Mouse (Mus musculus) right cerebral cortex, postnatal 25 days (tissue): ENCODE data around the gene Prg4.

Experiments
- DNase-seq: peaks from one replicate; pipeline ENCODE4 v3.0.0; 2022

Prg4 gene

DNA sequence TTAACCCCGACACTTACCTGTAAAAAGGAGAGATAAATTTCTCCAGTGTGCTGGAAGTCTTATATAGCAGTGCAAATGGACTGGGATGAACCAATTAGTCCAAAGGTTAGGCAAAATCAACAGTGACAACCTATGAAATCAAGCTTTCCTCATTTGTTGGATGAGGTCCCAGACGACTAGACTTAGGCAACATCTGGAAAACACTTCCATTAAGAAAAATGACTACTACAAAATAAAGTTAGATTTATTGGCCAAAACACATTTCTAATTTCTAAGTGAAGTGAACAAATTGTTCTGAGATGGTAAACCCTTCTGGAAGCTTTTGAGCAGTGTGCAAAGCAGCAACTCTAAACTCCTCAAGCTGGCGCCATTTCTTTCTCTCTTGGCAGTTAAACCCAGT, at the start of gene Prg4:
Prg4 (minus strand) TSS at position 34 of the 400 bp plus-strand sequence.
- no peak for DNase-seq

DNA sequence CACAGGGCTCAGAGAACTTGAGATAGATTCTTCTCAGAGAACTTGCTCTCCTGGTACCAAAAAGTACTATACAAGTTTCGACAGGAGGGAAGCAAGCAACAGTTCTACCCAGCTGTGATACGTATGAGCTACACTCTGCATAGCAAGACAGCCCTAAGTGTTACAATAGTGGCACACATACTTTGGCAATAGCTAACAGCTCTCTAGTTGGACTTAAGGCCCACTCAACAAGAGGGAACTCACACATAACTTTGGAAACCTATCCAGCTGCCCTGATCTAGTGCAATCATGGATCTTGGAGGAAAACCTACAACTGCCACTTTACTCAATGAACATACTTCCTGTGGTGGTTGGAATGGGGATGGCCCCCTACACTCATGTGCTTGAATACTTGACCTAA, 47.1 kb upstream of the Prg4 start:
- DNase-seq, result no peak

DNA sequence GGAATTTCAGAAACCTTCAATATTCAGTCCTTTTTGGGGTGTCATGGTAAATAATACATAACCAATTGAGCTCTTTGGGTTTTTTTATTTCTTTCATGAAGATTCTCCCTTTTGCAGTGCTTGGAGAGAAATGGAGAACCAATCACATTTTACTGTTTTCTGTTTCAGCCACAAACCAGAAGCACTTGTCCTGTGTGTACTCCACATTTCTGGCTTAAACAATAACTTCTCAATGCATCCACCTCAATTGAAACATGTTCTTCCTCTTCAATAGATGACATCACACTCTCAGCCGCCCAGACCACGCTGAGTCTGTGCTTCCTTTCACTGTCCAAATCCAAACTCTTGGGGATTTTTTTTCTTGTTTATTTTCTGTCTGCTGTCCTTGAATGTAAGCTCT, 39.8 kb upstream of the Prg4 start:
- DNase-seq, result no peak

DNA sequence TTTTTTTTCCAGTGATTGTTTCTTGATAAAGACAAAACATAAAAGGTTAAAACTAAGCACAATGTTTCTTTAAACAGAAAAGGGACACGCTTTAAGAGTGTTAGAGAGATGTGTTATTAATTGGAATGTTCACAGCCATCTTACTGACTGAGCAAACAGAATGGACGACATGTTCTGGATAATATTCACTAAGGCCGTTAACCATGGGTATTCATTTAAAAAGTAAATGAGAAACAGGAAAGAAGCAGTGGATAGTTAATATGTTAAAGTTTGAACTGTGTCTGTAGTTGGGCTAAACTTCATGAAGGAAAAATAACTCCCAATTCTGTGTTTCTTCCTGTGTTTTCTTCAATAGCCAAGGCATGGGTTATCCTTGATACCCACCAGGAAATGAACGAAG, 37.4 kb upstream of the Prg4 start:
- DNase-seq, result no peak

DNA sequence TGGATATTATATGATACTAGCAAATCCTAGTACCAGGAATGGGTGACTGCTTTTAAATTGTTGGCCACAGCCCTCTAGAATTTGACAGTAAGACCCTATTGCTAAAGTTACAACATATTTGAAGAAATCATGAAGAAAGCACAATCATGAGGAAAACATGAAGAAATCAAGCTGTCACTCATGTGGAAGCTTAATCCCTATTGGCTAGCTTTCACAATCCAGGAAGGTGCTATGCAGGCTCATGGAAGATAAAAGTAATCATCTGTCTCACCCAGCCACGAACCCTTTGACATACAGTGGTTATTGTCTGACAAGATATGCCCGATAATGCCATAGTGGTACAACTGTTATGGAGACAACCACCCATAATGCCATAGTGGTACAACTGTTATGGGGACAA, 32.2 kb upstream of the Prg4 start:
- DNase-seq, result no peak

DNA sequence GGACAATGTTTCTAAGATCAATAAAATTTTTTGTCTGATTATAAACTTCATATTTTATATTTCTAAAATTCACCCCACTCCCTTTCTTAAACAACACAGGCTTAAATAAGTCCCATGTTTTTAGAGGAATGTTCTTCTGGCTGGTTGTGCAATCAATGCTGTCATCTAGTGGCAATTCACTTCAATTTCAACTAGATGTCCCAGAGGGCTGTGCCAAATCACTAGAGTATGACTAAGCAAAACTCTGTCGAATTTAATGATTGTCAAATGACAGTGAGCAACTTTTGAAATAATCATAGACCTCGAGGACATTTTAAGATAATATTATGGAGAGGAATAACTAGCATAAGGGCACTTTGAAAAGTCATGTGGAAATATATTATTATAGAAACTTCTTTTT, 31.7 kb upstream of the Prg4 start:
- DNase-seq, result no peak

DNA sequence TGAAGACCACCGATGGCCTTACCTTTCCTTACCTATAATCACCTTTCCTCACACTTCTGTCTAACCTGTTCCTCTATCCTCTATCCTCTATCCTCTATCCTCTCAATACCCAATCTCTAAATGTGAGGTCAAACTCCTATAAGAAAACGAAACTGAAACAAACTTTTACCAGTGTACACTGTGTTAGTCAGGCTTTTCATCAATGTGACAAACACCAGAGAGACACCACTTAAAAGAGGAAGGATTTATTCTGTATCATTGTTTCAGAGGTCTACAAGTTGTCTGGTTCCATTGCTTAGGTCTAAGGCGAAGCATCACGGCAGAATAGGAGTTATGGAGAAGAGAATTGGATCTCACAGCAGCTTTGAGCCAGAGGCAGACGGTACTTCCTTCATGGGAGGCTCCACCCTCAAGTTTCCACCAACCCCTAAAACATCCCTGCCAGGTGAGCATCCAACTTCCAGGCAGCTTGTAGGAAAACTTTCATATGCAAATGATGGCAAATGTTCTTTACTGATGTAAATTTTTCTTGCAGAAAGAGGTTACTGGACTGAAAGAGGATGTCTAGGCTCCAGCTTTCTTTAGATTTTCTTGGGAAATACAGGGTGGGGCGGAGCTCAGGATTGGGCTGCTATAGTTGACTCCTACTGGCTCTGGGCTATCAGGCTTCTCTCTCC, 30.8 kb upstream of the Prg4 start:
- DNase-seq, result no peak

DNA sequence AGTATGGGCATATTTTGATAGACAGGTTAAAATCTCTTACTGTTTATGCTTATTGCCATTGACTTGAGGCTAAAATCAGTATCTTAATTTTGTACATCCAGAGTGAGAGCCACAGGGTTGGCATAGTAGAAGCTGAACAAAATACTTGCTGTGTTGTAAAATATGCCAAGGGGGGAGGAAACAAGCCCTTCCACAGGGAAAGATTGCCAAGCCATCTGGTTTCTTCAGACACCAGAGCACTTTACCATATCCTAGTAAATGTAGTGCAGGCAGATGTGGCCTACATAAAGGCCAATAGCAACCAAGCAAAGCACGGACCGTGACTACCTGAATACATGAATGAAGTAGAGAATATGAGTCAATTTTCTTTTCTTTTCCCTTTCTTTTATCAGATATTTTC, 23.2 kb upstream of the Prg4 start:
- DNase-seq, result no peak

DNA sequence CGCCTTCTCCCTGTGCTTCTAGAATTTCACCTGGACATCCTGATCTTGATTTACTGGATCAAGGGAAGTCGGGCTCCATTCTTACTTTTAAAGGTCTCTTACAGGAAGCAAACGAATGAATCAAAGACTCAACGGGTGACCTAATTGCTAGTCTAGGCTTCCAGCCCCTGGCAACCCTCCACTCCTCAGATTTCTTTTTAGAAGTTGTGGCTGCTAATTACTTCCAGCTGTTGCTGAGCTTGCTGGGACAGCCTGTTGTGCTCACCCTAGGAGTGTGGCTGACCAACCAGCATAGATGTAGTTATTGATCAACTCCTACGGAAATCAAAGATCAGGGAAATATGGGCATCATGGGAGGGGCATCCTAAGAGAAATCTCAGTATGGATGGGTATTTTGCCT, 14.7 kb upstream of the Prg4 start:
- DNase-seq, result no peak

DNA sequence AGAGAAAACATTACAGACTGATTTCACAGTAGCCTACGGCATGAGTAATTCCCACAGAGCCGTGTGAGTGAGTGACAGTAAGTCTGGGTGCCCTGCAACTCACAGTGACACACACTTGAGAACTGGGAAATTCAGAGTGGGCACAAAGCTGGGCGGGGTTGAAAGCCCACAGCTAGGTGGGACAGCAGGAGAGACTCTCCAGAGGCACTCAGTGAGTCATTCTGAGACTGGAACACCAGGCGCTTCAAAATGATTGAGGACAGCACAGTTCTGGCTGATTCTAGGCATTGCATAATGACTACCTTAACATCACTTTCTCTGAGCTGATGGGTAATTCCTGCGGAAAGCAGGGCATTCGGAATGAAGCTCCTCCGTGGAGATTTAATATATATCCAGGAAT, 6.6 kb upstream of the Prg4 start:
- DNase-seq, result no peak

DNA sequence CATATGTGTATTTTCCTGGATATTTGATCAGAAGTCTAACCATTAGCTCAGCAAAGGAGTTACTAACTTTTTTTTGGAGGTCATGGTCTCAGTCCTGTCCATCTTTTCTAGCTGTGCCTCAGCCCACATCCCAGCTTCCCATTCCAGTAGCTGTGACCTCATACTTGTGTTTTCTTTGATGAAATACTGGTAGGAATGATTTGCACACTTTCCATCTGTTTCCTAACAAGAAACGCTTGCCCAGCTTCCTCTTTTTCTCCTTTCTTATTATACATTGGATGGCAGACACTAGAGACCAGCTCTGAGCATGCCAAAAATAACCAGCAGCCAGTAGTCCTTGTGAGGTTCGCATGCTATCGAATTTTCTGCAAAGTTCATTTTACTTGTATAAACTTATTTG, 4.0 kb upstream of the Prg4 start:
- DNase-seq, result no peak

DNA sequence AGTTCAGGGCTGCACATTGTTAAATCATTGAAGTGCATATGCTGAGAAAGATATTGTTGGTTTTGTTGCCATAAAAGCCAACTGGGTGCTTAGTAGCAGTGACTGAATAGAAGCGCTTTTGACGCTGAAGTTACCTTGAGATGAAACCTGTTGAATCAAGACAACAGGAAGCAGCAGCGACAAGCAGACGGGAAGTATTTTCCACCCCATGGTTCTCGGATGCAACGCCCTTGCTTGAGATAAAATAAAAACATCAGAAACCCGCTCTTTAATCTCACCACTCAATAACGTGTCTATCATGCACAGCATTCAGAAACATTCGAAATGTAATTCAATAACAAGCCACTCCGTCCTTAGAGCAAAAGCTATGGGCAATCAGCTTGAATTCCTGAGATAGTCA, 601 bp downstream of the Prg4 start:
- DNase-seq, result no peak

DNA sequence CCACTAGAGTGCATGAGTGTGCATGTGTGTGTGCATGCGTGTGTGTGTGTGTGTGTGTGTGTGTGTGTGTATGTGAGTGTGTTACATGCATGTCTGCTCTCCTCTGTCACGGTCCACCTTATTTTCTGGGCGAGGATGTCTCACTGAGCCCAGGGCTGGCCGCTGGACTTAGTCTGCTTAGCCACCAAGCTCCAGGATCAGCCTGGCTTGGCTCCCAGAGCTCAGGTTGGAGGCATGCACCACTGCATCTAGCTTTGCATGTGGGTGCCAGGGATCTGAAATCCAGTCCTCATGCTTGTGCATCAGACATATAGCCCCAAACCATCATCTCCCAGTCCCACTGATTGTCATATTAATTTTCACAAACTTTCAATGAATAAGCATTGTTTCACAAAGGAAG, 2.3 kb downstream of the Prg4 start:
- DNase-seq, result no peak

DNA sequence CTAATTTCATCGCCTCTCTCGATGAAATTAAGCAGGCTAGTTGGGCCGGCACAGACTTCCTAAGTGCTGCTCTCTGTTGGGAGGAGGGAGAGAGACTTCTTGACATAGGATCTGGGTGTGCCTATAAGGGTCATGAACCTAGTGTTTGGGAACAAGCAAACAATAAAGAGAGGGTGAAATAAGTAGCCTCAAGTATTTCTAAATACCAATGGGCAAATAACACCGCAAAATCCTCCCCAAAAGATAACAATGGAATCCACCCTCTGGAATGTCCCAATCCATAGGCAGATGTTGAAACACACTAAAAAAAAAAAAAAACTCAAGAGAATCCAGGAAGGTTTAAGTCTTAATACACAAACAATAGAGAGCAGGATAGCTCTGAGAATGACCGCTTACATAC, 2.9 kb downstream of the Prg4 start:
- DNase-seq, result no peak

DNA sequence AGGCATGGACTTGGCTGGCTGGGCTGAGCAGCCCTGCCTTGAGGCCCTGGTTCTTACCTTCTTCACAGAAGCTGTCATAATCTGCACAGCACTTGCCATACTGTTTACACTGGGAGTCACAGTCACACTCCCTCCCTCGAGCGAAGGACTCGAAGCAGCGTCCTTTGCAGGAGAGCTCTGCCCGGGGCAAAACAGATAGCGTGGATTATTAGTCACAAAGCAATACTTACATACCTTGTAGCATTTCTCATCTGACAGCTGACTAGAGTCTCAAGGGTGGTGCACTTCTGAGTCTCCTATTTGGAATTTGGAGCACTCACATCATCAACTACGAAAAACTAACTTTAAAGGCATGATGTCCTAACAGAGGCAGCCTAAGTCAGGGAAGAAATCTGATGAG, 5.4 kb downstream of the Prg4 start:
- DNase-seq, result no peak

DNA sequence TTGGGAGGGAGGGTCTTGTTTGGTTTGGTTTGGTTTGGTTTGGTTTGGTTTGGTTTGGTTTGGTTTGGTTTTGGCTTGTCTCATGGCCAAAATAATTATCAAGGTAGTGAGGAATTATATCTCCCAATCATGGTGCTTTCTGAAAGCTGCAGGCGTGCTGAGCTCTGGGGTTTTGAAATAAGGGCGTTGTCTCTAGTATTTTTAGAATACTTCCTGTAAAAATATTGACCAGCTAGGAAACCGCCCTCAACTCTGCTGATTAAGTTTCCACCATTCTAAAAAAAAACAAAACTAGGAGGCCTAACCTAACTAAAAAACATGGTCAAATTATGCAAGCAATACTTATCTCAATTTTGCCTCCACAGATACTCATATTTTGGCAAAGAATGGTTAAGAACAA, 6.4 kb downstream of the Prg4 start:
- no peak for DNase-seq

DNA sequence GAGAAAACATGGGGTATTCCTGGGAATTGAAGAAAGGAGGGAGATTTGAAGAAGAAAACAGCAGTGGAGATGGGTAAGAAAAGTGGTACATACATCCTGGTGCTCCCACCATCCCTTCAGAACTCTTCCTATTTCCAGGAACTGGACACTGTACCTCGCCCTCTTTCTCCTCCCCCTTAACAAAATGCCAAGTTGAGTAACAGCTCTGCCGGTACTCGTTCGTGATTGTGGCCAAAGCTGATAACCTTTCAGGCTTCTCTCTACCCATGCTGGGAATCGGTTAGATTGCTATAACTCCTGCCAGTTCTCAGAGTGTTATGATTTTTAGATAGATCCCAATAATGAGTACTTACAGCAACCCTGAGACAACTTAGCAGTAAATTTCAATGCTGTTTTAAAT, 7.0 kb downstream of the Prg4 start:
- no peak for DNase-seq

DNA sequence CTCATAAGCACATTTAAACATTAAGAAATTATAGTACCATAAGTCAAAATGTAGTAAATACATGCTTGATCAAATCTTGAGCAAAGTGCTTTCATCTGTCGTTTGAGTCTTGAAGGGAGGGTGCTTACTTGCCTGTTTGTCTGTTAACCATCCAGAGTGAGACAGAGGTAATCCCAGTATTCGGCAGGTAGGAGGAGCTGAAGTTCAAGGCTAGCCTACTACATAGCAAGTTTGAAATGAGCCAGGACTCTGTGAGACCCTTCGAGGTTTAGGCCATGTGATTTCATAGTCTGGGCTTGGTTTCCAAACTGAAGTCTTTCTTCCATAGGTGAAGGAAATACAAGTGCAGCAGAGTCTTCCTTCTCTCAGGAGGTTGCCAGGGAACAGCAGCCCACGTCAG, 24.2 kb downstream of the Prg4 start:
- no peak for DNase-seq

DNA sequence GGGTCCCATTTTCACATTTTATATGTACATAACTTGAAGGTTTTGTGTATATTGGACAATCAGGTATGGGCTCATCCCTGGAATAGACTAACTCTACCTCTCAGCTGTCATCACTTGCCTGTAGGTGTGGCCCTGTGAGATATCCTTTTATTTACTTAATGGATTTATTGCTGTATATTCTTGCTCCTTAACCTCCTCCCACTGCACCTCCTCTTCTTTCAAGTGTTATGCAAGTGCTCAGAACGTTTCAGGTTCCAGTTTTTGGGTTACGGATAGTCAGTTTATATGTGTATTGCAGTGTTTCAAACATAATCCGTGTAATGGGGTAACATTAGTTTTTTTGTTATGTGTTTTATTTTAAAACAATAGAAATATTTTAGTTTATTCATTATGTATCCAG, 27.3 kb downstream of the Prg4 start:
- no peak for DNase-seq

DNA sequence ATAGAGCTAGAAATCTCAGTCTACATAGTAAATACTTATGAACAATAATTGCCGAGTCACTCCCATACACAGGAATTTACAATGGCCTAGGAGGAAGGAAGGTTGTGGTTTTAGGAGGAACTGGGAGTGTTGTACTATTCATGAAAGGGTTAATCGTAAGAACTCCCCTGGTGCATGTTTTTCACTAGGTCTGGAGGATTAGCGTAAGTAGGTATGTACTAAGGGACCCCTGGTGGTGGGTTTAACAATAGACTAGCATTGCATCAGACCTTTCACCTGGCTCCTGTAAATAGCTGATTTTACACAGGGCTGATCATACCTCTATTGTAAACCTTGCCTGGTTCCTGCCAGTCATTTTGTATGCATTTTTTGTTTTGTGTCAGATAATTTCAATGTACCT, 39.7 kb downstream of the Prg4 start:
- DNase-seq, result no peak

DNA sequence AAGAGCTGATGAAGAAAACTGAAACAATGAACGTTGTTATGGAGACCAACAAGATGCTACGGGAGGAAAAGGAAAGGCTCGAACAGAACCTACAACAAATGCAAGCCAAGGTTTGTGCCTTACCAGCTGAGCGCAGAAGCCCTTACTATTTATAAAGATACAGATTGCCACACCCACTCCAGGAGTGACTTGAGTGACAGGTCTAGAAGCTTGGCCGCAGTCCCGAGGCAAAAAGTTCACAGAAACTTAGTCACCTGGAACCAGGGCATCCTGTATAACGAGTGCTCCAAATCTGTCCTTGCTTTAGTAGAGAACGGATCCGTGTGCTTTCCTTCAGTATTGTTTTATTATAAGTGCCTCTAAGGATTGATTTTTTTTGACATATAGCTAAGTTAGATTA, 40.3 kb downstream of the Prg4 start:
- no peak for DNase-seq

DNA sequence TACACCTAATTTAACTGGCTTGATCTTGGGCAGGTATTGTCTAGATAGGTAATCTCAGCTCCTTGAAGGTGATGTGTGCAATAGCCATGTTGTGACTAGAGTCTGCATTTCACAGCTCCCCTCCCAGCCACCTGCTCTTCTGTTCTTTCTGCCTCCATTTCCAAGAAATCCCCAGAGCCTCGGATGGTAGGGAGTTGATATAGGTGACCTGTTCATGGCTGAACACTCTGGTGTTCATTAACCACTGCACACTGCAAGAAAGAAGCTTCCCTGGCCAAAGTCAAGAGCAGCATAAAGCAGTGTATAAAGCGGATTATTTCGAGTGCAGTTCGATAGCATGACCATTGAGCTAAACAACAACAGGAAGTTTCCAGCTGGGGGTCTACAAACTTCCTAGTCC, 47.5 kb downstream of the Prg4 start:
- DNase-seq, result no peak

DNA sequence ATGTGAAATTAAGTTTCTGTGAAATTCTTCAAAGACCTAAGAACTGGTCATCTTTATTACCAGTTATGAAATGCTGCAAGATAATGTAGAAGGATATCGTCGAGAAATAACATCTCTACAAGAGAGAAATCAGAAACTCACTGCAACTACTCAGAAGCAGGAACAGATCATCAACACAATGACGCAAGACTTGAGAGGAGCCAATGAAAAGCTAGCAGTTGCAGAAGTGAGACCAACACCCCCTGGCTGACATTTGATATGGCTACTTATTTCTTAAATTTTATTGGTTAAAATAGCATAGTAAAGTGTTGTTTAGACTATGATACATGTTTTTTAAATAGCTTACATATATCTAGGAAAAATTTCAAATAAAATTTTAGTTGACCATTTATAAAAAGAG, 50.0 kb downstream of the Prg4 start:
- DNase-seq, result no peak

DNA sequence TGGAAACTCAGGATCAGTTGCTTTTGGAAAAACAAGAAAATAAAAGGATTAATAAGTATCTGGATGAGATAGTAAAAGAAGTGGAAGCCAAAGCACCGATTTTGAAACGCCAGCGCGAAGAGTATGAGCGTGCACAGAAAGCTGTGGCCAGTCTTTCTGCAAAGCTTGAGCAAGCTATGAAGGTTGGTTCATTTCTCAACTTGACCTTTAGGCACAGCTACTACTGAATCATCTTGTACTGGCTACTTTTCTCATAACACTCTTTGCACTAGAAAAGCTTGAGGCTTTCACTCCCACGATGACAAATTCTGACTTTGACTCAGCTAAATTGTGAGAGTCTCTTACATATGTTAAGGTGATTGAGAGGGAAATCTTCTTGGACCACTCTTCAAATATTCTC, 56.0 kb downstream of the Prg4 start:
- DNase-seq, result no peak

DNA sequence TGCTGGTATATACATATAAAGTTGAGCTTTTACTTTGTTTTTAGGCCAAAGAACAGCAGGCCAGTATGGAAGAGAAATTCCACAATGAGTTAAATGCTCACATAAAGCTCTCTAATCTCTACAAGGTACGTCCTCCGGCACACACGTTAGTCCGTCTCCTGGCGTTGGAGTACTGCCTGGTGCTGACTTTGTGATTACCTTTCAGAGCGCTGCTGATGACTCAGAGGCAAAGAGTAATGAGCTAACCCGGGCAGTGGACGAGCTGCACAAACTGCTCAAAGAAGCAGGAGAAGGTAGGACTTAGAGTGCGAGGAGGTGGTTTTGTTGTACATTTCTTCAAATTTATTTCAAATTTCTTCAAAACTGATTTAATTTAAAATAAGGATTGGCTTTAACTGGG, 58.7 kb downstream of the Prg4 start:
- no peak for DNase-seq

DNA sequence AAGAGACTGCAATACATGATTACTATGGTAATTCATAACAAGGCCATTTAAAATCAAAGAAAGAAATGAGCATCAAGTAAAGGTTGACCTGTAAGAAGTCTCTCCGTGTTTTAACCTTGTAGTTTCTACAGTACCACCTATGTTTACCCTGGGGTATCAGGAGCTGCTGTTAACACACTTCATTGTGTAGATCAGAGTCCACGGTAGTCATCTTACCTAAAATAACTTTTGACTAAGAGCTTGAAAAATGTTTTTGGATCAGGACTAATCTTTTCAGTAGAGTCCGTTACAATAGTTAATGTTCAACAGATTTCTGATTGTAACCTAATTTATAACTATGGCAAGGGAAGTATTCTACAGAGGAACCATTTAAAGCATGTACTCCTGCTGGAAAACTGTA, 61.4 kb downstream of the Prg4 start:
- DNase-seq, result no peak
